Mouse (Mus musculus) frontal cortex, postnatal 36 days (tissue): ENCODE measurements around the gene Fxyd7.

Experiments
- DNase-seq, 2 experiments: peaks; one replicate each; pipeline ENCODE4 v3.0.0; 2022; ENCODE audit warnings: low spot score in 2 of 2

Gene Fxyd7

DNA sequence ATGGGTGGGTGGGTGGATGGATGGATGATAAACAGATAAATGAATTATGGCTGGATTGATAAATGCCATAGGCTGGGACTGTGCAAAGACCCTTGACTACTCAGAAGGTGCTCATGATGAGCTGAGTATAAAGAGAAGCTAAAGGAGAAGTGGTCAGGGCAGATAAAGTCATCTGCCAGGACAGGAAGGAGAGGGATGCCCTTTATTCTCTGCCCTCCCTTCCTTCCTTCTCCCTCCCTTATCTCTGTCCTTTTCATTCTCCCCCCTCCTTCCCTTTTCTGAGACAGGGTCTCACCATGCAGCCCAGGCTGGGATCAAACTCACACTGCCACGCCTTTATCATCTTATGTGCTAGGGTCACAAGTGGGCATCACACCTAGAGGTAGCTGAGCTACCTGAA lies 43.5 kb downstream of the Fxyd7 start:
- no peak for DNase-seq

DNA sequence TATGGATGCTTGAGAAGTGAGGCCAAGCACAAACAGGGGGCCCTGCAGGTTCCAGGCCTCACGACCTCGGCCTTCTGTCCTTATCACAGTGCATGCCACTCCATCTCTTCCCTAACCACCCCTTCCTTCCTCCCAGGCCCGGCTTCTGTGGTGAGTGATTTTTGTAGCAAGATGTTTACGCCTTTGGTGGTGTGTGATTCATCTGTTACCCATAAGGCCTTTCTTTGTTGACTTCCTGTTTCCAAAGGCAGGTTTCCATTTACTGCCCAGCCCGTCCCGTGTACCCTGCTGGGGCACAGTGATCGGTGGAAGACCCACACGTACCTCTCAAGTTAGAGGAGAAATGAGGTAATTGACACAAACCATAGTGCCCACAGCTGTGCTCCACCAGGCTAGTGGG lies 48.6 kb downstream of the Fxyd7 start:
- no peak for DNase-seq

DNA sequence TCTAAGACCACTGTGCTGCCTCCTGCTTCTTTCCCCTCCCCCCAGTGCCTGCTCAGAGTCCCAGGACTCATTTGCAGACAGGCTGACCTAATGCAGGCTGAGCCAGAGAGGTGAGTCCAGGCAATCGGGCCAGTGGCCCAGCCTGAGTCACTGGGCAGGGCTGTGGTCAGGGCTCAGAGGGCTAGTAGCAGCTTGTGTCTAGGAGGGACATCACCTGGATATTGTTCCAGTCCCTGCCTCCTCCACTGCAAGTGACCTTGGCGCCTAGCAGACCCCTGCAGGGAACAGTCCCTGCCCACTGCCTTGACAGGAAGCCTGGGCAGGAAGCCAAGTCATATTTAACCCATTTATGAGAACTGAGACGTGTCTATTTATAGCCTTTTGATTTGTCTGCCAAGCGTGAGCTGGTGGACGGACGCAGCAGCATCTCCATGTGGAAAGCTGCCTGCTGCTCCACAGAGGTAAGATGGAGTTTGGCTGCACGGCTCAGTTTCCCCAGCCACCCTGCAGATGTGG lies 50.7 kb downstream of the Fxyd7 start:
- DNase-seq = peak; percentile 5 to 26

DNA sequence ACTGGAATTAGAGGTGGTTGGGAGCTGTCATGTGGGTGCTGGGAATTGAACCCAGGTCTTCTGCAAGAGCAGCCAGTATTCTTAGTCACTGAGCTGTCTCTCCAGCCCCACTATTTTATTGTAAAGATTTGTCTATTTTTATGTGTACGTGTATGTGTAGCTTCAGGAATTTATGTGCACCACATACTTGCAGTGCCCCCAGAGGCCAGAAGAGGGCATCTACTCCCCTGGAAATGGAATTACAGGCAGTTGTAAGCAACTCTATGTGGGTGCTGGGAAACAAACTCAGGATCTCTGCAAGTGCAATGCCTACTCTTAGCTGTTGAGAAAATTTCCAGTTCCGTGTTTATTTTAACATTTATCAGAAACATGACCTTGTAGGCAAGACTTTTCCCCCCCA lies 54.8 kb downstream of the Fxyd7 start:
- DNase-seq = no peak

DNA sequence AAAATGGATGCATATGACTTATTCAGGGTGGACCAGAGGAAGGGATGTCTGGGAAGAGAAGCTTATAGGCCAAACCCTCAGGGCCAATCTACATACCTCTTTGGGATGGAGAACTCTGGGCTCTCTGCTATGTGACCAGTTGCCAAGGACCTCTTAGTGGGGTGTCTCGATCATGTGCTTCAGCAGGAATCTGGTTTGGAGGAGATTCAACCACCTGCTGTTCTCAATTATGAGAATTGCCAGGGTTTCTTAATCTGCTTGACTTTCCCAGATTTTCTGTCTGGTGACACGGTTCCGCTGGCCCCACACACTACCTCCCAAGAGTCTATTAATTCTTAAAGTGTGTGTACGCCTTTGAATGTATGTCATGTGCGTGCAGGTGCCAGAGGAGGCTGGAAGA lies 57.3 kb downstream of the Fxyd7 start:
- DNase-seq = no peak
